Mouse (Mus musculus) lung, postnatal 0 days (tissue): ENCODE data around the gene Odc1. TPM values are rescaled to one million over a fixed set of nuclear protein-coding genes. Genes with fewer than 3 reads are reported as not detected.

ENCODE experiments used
- ATAC-seq: fragments of 200-750 bp; cut with Nextera tagmentation; 2 replicates; pipeline ENCODE4 v1.8.0; 2017; ENCODE audit warnings: moderate library complexity
- DNase-seq: peaks from one replicate; pipeline ENCODE4 v3.0.0-alpha.2; 2016; ENCODE audit warnings: low spot score
- H3K27ac ChIP-seq: fragments of 300-500 bp; sonication (generic); 2 replicates; pipeline ENCODE4 v1.5.1; 2014; ENCODE audit warnings: antibody characterized with exemption, mild to moderate bottlenecking, low read length, mixed read lengths
- H3K27me3 ChIP-seq: fragments of 300-500 bp; sonication (generic); replicated peaks from 2 replicates; pipeline ENCODE4 v1.6.1; 2014; ENCODE audit warnings: low read length, mixed read lengths; ENCODE audit not compliant: insufficient read depth
- H3K36me3 ChIP-seq: fragments of 300-500 bp; sonication (generic); 2 replicates; pipeline ENCODE4 v1.6.1; 2014; ENCODE audit warnings: low read length, mixed read lengths; ENCODE audit not compliant: insufficient read depth
- H3K4me1 ChIP-seq: fragments of 300-500 bp; sonication (generic); 2 replicates; pipeline ENCODE4 v1.6.1; 2014; ENCODE audit warnings: antibody characterized with exemption, low read depth, low read length, mixed read lengths; ENCODE audit not compliant: insufficient read depth
- H3K4me2 ChIP-seq: fragments of 300-500 bp; sonication (generic); replicated peaks from 2 replicates; pipeline ENCODE4 v1.6.1; 2014; ENCODE audit warnings: low read depth, mild to moderate bottlenecking, low read length, moderate library complexity, mixed read lengths
- H3K4me3 ChIP-seq: fragments of 300-500 bp; sonication (generic); 2 replicates; pipeline ENCODE4 v1.5.1; 2014; ENCODE audit warnings: low read depth, low read length
- H3K9ac ChIP-seq: fragments of 300-500 bp; sonication (generic); replicated peaks from 2 replicates; pipeline ENCODE4 v1.6.1; 2014; ENCODE audit warnings: low read depth, mild to moderate bottlenecking
- H3K9me3 ChIP-seq: fragments of 300-500 bp; sonication (generic); 2 replicates; pipeline ENCODE4 v1.6.1; 2016; ENCODE audit warnings: low read length, mixed read lengths
- CTCF ChIP-seq: IDR thresholded peaks from 2 replicates; pipeline ENCODE4 v1.5.1; 2016; ENCODE audit warnings: antibody characterized with exemption, mild to moderate bottlenecking
- EP300 ChIP-seq: IDR thresholded peaks from 2 replicates; pipeline ENCODE4 v1.6.1; 2016; ENCODE audit warnings: antibody characterized with exemption, mild to moderate bottlenecking, control low read depth
- WGBS: fragments of 180-500 bp; shearing (Covaris S2); extraction: QIAGEN DNeasy Blood & Tissue Kit; methylation state at CpG from one replicate; pipeline ENCODE4 v1.1.7; 2014; 5-methylcytosine and 5-hydroxymethylcytosine counted together
- polyA plus RNA-seq: library from polyadenylated mRNA; unstranded; fragments of >200 nt; fragmentation: Nextera tagmentation; extraction: Ambion mirVana; gene quantifications from 2 replicates; pipeline ENCODE4 v1.2.1, GENCODE M21; 2015

Odc1 gene
- polyA plus RNA-seq, 1 experiment from 2014 or later, result 42.0 TPM

- H3K4me2 ChIP-seq, result no peak overlapping the region
- H3K4me3 ChIP-seq, result no peak overlapping the region
- no peaks in the 10 kb centered on the region for H3K4me1 ChIP-seq
- H3K9me3 ChIP-seq, result no peaks in the 10 kb centered on the region
- WGBS, result 67% methylated on average over 1 of the region's 1 CpGs
- H3K27ac ChIP-seq, result no peak overlapping the region
- H3K27me3 ChIP-seq, result no peaks in the 10 kb centered on the region
- H3K9ac ChIP-seq, result no peak overlapping the region
- DNase-seq, result no peak
- no peaks in the 10 kb centered on the region for H3K36me3 ChIP-seq
- no peak for ATAC-seq
- TF ChIP-seq EP300 (no peak), CTCF (no peak)
These were observed 17.8 kb downstream of the Odc1 start for GRCm38 (mm10) chr12:17562396-17562795.

GRCm38 (mm10) chr12:17565393-17566045 is 20.9 kb downstream of the Odc1 start:
- WGBS, result 81% methylated on average over 3 of the region's 3 CpGs
- no peak for ATAC-seq
- TF ChIP-seq EP300, result no peak
- no peak for TF ChIP-seq CTCF

GRCm38 (mm10) chr12:17566046-17566408 is 21.4 kb downstream of the Odc1 start:
- no peaks in the 10 kb centered on the region for H3K36me3 ChIP-seq
- no peak overlapping the region for H3K4me2 ChIP-seq
- no peak overlapping the region for H3K9ac ChIP-seq
- DNase-seq (no peak), ATAC-seq (no peak)
- no peaks in the 10 kb centered on the region for H3K27me3 ChIP-seq
- TF ChIP-seq EP300 (no peak), CTCF (no peak)
- no peaks in the 10 kb centered on the region for H3K4me1 ChIP-seq
- 75% methylated on average over 1 of the region's 1 CpGs for WGBS
- H3K4me3 ChIP-seq, result no peak overlapping the region
- H3K9me3 ChIP-seq, result no peaks in the 10 kb centered on the region
- H3K27ac ChIP-seq, result no peak overlapping the region

More at GRCm38 (mm10) chr12:17565393-17566045, 20.9 kb downstream of the Odc1 start:
- Histone ChIP-seq H3K4me2 (no peak overlapping the region), H3K9ac (no peak overlapping the region), H3K9me3 (no peaks in the 10 kb centered on the region), H3K27ac (no peak overlapping the region), H3K36me3 (no peaks in the 10 kb centered on the region), H3K4me3 (no peak overlapping the region), H3K4me1 (no peaks in the 10 kb centered on the region), H3K27me3 (no peaks in the 10 kb centered on the region)
- no peak for DNase-seq

- H3K9me3 ChIP-seq, result no peaks in the 10 kb centered on the region
- ATAC-seq (no peak), DNase-seq (no peak)
- no peaks in the 10 kb centered on the region for H3K36me3 ChIP-seq
- no peak overlapping the region for H3K27ac ChIP-seq
- WGBS, result 69% methylated on average over 10 of the region's 10 CpGs
- H3K9ac ChIP-seq, result no peak overlapping the region
- H3K4me2 ChIP-seq, result no peak overlapping the region
- TF ChIP-seq EP300 (no peak), CTCF (no peak)
- no peaks in the 10 kb centered on the region for H3K27me3 ChIP-seq
- no peaks in the 10 kb centered on the region for H3K4me1 ChIP-seq
- no peak overlapping the region for H3K4me3 ChIP-seq
These were observed 24.0 kb downstream of the Odc1 start for GRCm38 (mm10) chr12:17568564-17568963.

GRCm38 (mm10) chr12:17574591-17574990 is 30.0 kb downstream of the Odc1 start:
- H3K4me1 ChIP-seq, result no peaks in the 10 kb centered on the region
- H3K4me3 ChIP-seq, result no peak overlapping the region
- H3K9ac ChIP-seq, result no peak overlapping the region
- ATAC-seq (no peak), DNase-seq (no peak)
- no peaks in the 10 kb centered on the region for H3K36me3 ChIP-seq
- no peak overlapping the region for H3K27ac ChIP-seq
- H3K27me3 ChIP-seq, result no peaks in the 10 kb centered on the region
- WGBS, result 70% methylated on average over 4 of the region's 4 CpGs
- TF ChIP-seq EP300, result no peak
- H3K4me2 ChIP-seq, result no peak overlapping the region
- H3K9me3 ChIP-seq, result no peaks in the 10 kb centered on the region

- H3K36me3 ChIP-seq, result no peaks in the 10 kb centered on the region
- TF ChIP-seq EP300 (no peak), CTCF (no peak)
- H3K27ac ChIP-seq, result no peak overlapping the region
- no peak overlapping the region for H3K4me2 ChIP-seq
- H3K4me1 ChIP-seq, result no peaks in the 10 kb centered on the region
- no peak overlapping the region for H3K9ac ChIP-seq
- no peaks in the 10 kb centered on the region for H3K27me3 ChIP-seq
- ATAC-seq, result no peak
- no peaks in the 10 kb centered on the region for H3K9me3 ChIP-seq
- DNase-seq, result no peak
- no peak overlapping the region for H3K4me3 ChIP-seq
- 44% methylated on average over 5 of the region's 5 CpGs for WGBS
These were observed 30.7 kb downstream of the Odc1 start for GRCm38 (mm10) chr12:17575156-17575910.
